Comparison of ENCODE assay signal across 27 mouse cellular contexts in genomic region chr14:61665815-61666214, GRCm38 (mm10). TPM values are rescaled to one million over a fixed set of nuclear protein-coding genes. Genes with fewer than 3 reads are reported as not detected.
DNase-seq lines count a peak whose midpoint lies in the region; ATAC-seq and TF ChIP-seq lines count a peak whose summit lies in the region.
"Had no signal": no experiment of that assay in that cellular context is flagged by ENCODE, and none has a peak within 500 bp of the region (broad histone marks: within the 10 kb centered on the region; RNA-seq: fewer than 3 reads in every experiment).

No protein-coding gene starts in this region.

- no peaks in the 10 kb centered on the region for H3K36me3 ChIP-seq in lung, postnatal 0 days (ENCODE audit: insufficient read depth, low read length)
- no peaks in the 10 kb centered on the region; the same call in 1 of the 2 replicates for H3K36me3 ChIP-seq in splenic B cell, adult 2 months (ENCODE audit: control insufficient read depth, insufficient read depth, low read length, poor library complexity, severe bottlenecking)
- no peaks in the 10 kb centered on the region for H3K36me3 ChIP-seq in neural tube, embryonic 15.5 days
- H3K36me3 ChIP-seq: forebrain, embryonic 10.5 days; heart, embryonic 12.5 days; heart, embryonic 15.5 days; hindbrain, embryonic 12.5 days; hindbrain, embryonic 15.5 days had no signal

- H3K4me1 ChIP-seq in lung, postnatal 0 days (ENCODE audit: insufficient read depth, low read depth, low read length): peaks cover 5% of the 10 kb centered on the region; the same call in 1 of the 2 replicates
- no peaks in the 10 kb centered on the region for H3K4me1 ChIP-seq in neural tube, embryonic 15.5 days
- H3K4me1 ChIP-seq: forebrain, embryonic 10.5 days; forebrain, embryonic 13.5 days; hindbrain, embryonic 12.5 days; hindbrain, embryonic 15.5 days had no signal

- no peak for ATAC-seq in lung, postnatal 0 days
- ATAC-seq in granulocyte monocyte progenitor cell, adult 5-6 weeks (replicated peaks; ENCODE audit: poor library complexity, severe bottlenecking): peak; percentile 98
- ATAC-seq in megakaryocyte progenitor cell, adult 5-6 weeks (replicated peaks; ENCODE audit: poor library complexity): peak; percentile 90
- ATAC-seq in neural tube, embryonic 15.5 days (ENCODE audit: low FRiP score): no peak
- ATAC-seq: activated CD4-positive, CD25-positive, alpha-beta regulatory T cell, adult 4 months; forebrain, embryonic 13.5 days; forebrain, embryonic 16.5 days had no signal

- peak; percentile 33 for DNase-seq in lung, postnatal 0 days (ENCODE audit: low spot score)
- no peak for DNase-seq in lung, postnatal 36 days
- peak; percentile 27 for DNase-seq in splenic B cell, adult 2 months (ENCODE audit: low read depth, low spot score)
- no peak for DNase-seq in layer of hippocampus, adult 9-11 months
- no peak for DNase-seq in heart, postnatal 10 days
- DNase-seq: adrenal gland, postnatal 10 days; adrenal gland, postnatal 36 days; B cell, adult 2 months; cerebellum, adult 11 months; cerebellum, adult 2 months; cerebellum, adult 9-11 months; cerebellum, postnatal 25 days; gastrocnemius, postnatal 10 days; gastrocnemius, postnatal 36 days; heart, adult 18-20 months; heart, postnatal 14 days had no signal

- no peak overlapping the region for H3K9ac ChIP-seq in lung, postnatal 0 days (replicated peaks; ENCODE audit: low read depth)
- no peak overlapping the region for H3K9ac ChIP-seq in neural tube, embryonic 15.5 days (replicated peaks)
- H3K9ac ChIP-seq: forebrain, embryonic 13.5 days; heart, embryonic 12.5 days; heart, embryonic 15.5 days; hindbrain, embryonic 12.5 days; hindbrain, embryonic 15.5 days had no signal

- no peaks in the 10 kb centered on the region for H3K9me3 ChIP-seq in lung, postnatal 0 days (ENCODE audit: low read length)
- no peaks in the 10 kb centered on the region for H3K9me3 ChIP-seq in neural tube, embryonic 15.5 days (replicated peaks)
- H3K9me3 ChIP-seq: forebrain, embryonic 10.5 days; forebrain, embryonic 13.5 days; heart, embryonic 12.5 days; heart, embryonic 15.5 days; hindbrain, embryonic 12.5 days; hindbrain, embryonic 15.5 days had no signal

- TF ChIP-seq EP300 in lung, postnatal 0 days (IDR thresholded peaks at IDR 0.05): no peak

- no peak overlapping the region for H3K27ac ChIP-seq in lung, postnatal 0 days (ENCODE audit: low read length)
- no peak overlapping the region for H3K27ac ChIP-seq in neural tube, embryonic 15.5 days (replicated peaks)
- H3K27ac ChIP-seq: forebrain, embryonic 10.5 days; forebrain, embryonic 13.5 days; heart, embryonic 15.5 days; hindbrain, embryonic 12.5 days; hindbrain, embryonic 15.5 days had no signal

- H3K4me2 ChIP-seq in lung, postnatal 0 days (replicated peaks; ENCODE audit: low read depth, low read length): no peak overlapping the region
- no peak overlapping the region for H3K4me2 ChIP-seq in neural tube, embryonic 15.5 days
- H3K4me2 ChIP-seq: forebrain, embryonic 13.5 days; heart, embryonic 12.5 days; heart, embryonic 15.5 days; hindbrain, embryonic 12.5 days; hindbrain, embryonic 15.5 days had no signal

- H3K4me3 ChIP-seq in lung, postnatal 0 days (ENCODE audit: low read depth, low read length): no peak overlapping the region
- H3K4me3 ChIP-seq in neural tube, embryonic 15.5 days (replicated peaks): no peak overlapping the region
- H3K4me3 ChIP-seq: forebrain, embryonic 10.5 days; forebrain, embryonic 13.5 days; heart, embryonic 12.5 days; heart, embryonic 15.5 days; hindbrain, embryonic 12.5 days; hindbrain, embryonic 15.5 days had no signal

- no peak for TF ChIP-seq CTCF in lung, postnatal 0 days (IDR thresholded peaks at IDR 0.05)

- no peaks in the 10 kb centered on the region for H3K27me3 ChIP-seq in lung, postnatal 0 days (replicated peaks; ENCODE audit: insufficient read depth, low read length)
- no peaks in the 10 kb centered on the region for H3K27me3 ChIP-seq in splenic B cell, adult 2 months (ENCODE audit: control insufficient read depth, insufficient read depth, low read length, poor library complexity, severe bottlenecking)
- H3K27me3 ChIP-seq in neural tube, embryonic 15.5 days (replicated peaks): no peaks in the 10 kb centered on the region
- H3K27me3 ChIP-seq: forebrain, embryonic 13.5 days; heart, embryonic 12.5 days; heart, embryonic 15.5 days; hindbrain, embryonic 12.5 days; hindbrain, embryonic 15.5 days had no signal

- intact Hi-C loops in heart, postnatal 10 days (cut with DNase I): no loop called here

- 64% methylated on average over 3 of the region's 3 CpGs for WGBS in lung, postnatal 0 days
- 97% methylated on average over 3 of the region's 3 CpGs for WGBS in neural tube, embryonic 15.5 days

RNA-seq across cellular contexts. Expression of gene Kcnrg, which starts 58.6 kb away (rescaled TPM):
- 7.6 and 12.1 TPM in 2 replicates for polyA plus RNA-seq in lung, postnatal 0 days (2015; fragmentation: Nextera tagmentation; extraction: Ambion mirVana)
- total RNA-seq in granulocyte monocyte progenitor cell, adult 5-6 weeks (2014; fragmentation: Nextera tagmentation): 0.79 TPM in 1 of 2 replicates, not detected in the other
- total RNA-seq in granulocyte monocyte progenitor cell, adult 5-6 weeks (2017): 0.17 and 0.31 TPM in 2 replicates
- 0.39 and 2.0 TPM in 2 replicates for total RNA-seq in megakaryocyte progenitor cell, adult 5-6 weeks (2015)
- 0.04 and 0.68 TPM in 2 replicates for total RNA-seq in megakaryocyte progenitor cell, adult 5-6 weeks (2017)
- 2.1 and 2.2 TPM in 2 replicates for polyA plus RNA-seq in neural tube, embryonic 15.5 days (2015; fragmentation: Nextera tagmentation; extraction: Ambion mirVana)
- under 1 TPM; 0.32 to 0.43 TPM for total RNA-seq in heart, postnatal 10 days (2021)

Comparison
In these comparisons a context has a peak if more than half of its experiments do, and no peak if none do; other contexts are left out.
1. DNase-seq: peak in lung, postnatal 0 days (single experiment) and splenic B cell, adult 2 months (single experiment); none in lung, postnatal 36 days (single experiment), layer of hippocampus, adult 9-11 months (single experiment) and heart, postnatal 10 days (0 of 2).
2. ATAC-seq: peak in granulocyte monocyte progenitor cell, adult 5-6 weeks (single experiment) and megakaryocyte progenitor cell, adult 5-6 weeks (single experiment); none in lung, postnatal 0 days (single experiment) and neural tube, embryonic 15.5 days (single experiment).